In genomic region chr12:12910356-12910979, GRCm38 (mm10) we compare ENCODE assay signal across 13 mouse cellular contexts. TPM values are rescaled to one million over a fixed set of nuclear protein-coding genes. Genes with fewer than 3 reads are reported as not detected.
A peak's percentile ranks its signal among the peaks of the same experiment; 100 is the strongest.
DNase-seq lines count a peak whose midpoint lies in the region; ATAC-seq and TF ChIP-seq lines count a peak whose summit lies in the region.
"Had no signal": no experiment of that assay in that cellular context is flagged by ENCODE, and none has a peak within 500 bp of the region (broad histone marks: within the 10 kb centered on the region; RNA-seq: fewer than 3 reads in every experiment).

No protein-coding gene starts in this region.

- H3K9ac ChIP-seq in hindbrain, embryonic 13.5 days, result no peak overlapping the region
- H3K9ac ChIP-seq in ES-Bruce4 (ENCODE audit: low read depth, poor library complexity, severe bottlenecking), result no peak overlapping the region
- no peak overlapping the region for H3K9ac ChIP-seq in liver, embryonic 16.5 days (ENCODE audit: low read depth, low read length)
- H3K9ac ChIP-seq: embryonic facial prominence, embryonic 12.5 days; hindbrain, embryonic 14.5 days; liver, embryonic 15.5 days had no signal

- H3K27me3 ChIP-seq in hindbrain, embryonic 10.5 days (ENCODE audit: insufficient read depth, poor library complexity, severe bottlenecking), result 0 out of 2 replicates have a peak, but pooled peaks cover 6% of the 10 kb centered on the region
- no peaks in the 10 kb centered on the region for H3K27me3 ChIP-seq in hindbrain, embryonic 13.5 days
- no peaks in the 10 kb centered on the region for H3K27me3 ChIP-seq in ES-Bruce4 (ENCODE audit: control insufficient read depth, insufficient read depth, low read length, poor library complexity, severe bottlenecking)
- no peaks in the 10 kb centered on the region for H3K27me3 ChIP-seq in liver, embryonic 16.5 days (ENCODE audit: control insufficient read depth, insufficient read depth, low read depth, low read length)
- H3K27me3 ChIP-seq: embryonic facial prominence, embryonic 12.5 days; liver, embryonic 15.5 days had no signal

- no peak for ATAC-seq in hindbrain, embryonic 13.5 days (ENCODE audit: low FRiP score)
- ATAC-seq in liver, embryonic 16.5 days (ENCODE audit: low read depth), result peak; percentile 67

- WGBS in hindbrain, embryonic 10.5 days, result 81% methylated on average over 11 of the region's 11 CpGs
- WGBS in hindbrain, embryonic 13.5 days, result 82% methylated on average over 11 of the region's 11 CpGs
- 61% methylated on average over 11 of the region's 11 CpGs for WGBS in liver, embryonic 16.5 days (ENCODE audit: insufficient replicate concordance)

- no peaks in the 10 kb centered on the region for H3K36me3 ChIP-seq in hindbrain, embryonic 10.5 days
- no peaks in the 10 kb centered on the region for H3K36me3 ChIP-seq in hindbrain, embryonic 13.5 days
- no peaks in the 10 kb centered on the region for H3K36me3 ChIP-seq in ES-Bruce4 (ENCODE audit: control insufficient read depth, insufficient read depth, low read length, poor library complexity, severe bottlenecking)
- no peaks in the 10 kb centered on the region for H3K36me3 ChIP-seq in liver, embryonic 16.5 days (ENCODE audit: control insufficient read depth, insufficient read depth)
- H3K36me3 ChIP-seq: embryonic facial prominence, embryonic 12.5 days; liver, embryonic 15.5 days had no signal

- no peak for TF ChIP-seq EP300 in ES-Bruce4 (IDR thresholded peaks at IDR 0.05; ENCODE audit: insufficient read depth, low read depth, low read length)

- no peak overlapping the region for H3K4me2 ChIP-seq in hindbrain, embryonic 13.5 days
- no peak overlapping the region; the same call in 1 of the 2 replicates for H3K4me2 ChIP-seq in liver, embryonic 16.5 days (ENCODE audit: low read depth, low read length)
- H3K4me2 ChIP-seq: embryonic facial prominence, embryonic 12.5 days; hindbrain, embryonic 14.5 days; liver, embryonic 15.5 days had no signal

- no peak overlapping the region for H3K4me3 ChIP-seq in hindbrain, embryonic 10.5 days
- H3K4me3 ChIP-seq in hindbrain, embryonic 13.5 days, result no peak overlapping the region
- H3K4me3 ChIP-seq in ES-Bruce4 (ENCODE audit: low read depth, low read length), result no peak overlapping the region
- H3K4me3 ChIP-seq in liver, embryonic 16.5 days (ENCODE audit: low read depth, low read length), result no peak overlapping the region
- no peak overlapping the region for H3K4me3 ChIP-seq in layer of hippocampus, adult 2 months
- H3K4me3 ChIP-seq: embryonic facial prominence, embryonic 12.5 days; liver, embryonic 15.5 days had no signal

- peaks cover 42% of the 10 kb centered on the region for H3K4me1 ChIP-seq in hindbrain, embryonic 10.5 days (replicated peaks)
- H3K4me1 ChIP-seq in hindbrain, embryonic 13.5 days (replicated peaks), result peaks cover 21% of the 10 kb centered on the region
- H3K4me1 ChIP-seq in ES-Bruce4 (ENCODE audit: control insufficient read depth, insufficient read depth, low read length), result peaks cover 8% of the 10 kb centered on the region
- no peaks in the 10 kb centered on the region for H3K4me1 ChIP-seq in liver, embryonic 16.5 days (ENCODE audit: control insufficient read depth, low read depth, low read length)
- H3K4me1 ChIP-seq: liver, embryonic 15.5 days had no signal

- DNase-seq in hindbrain, embryonic 10.5 days (ENCODE audit: low spot score), result no peak
- peak; percentile 61 for DNase-seq in kidney, adult 9 months
- DNase-seq in layer of hippocampus, adult 2 months (ENCODE audit: low spot score in 2 of 2), result no peak
- DNase-seq in right cerebral cortex, postnatal 14 days, result no peak
- DNase-seq in layer of hippocampus, adult 18-20 months (ENCODE audit: low spot score in 2 of 2), result no peak
- DNase-seq: adrenal gland, postnatal 14 days; cerebellum, postnatal 14 days had no signal

- TF ChIP-seq POLR2A in ES-Bruce4 (IDR thresholded peaks at IDR 0.05; ENCODE audit: insufficient read depth, low read length), result no peak

- peak overlapping the region; percentile 50; the same call in 1 of the 2 replicates for H3K27ac ChIP-seq in hindbrain, embryonic 10.5 days
- H3K27ac ChIP-seq in hindbrain, embryonic 13.5 days, result no peak overlapping the region
- peak overlapping the region; percentile 76 for H3K27ac ChIP-seq in ES-Bruce4 (ENCODE audit: insufficient read depth, low read length)
- no peak overlapping the region for H3K27ac ChIP-seq in liver, embryonic 16.5 days (ENCODE audit: low read length)
- no peak overlapping the region for H3K27ac ChIP-seq in layer of hippocampus, adult 2 months
- H3K27ac ChIP-seq: embryonic facial prominence, embryonic 12.5 days; hindbrain, embryonic 14.5 days; liver, embryonic 15.5 days had no signal

- H3K9me3 ChIP-seq in hindbrain, embryonic 10.5 days, result no peaks in the 10 kb centered on the region
- H3K9me3 ChIP-seq in hindbrain, embryonic 13.5 days, result no peaks in the 10 kb centered on the region
- no peaks in the 10 kb centered on the region for H3K9me3 ChIP-seq in ES-Bruce4 (replicated peaks; ENCODE audit: control insufficient read depth, insufficient read depth, low read length, poor library complexity, severe bottlenecking)
- H3K9me3 ChIP-seq in liver, embryonic 16.5 days (replicated peaks; ENCODE audit: control insufficient read depth, low read length), result no peaks in the 10 kb centered on the region
- H3K9me3 ChIP-seq: embryonic facial prominence, embryonic 12.5 days; liver, embryonic 15.5 days had no signal

- TF ChIP-seq CTCF in ES-Bruce4 (IDR thresholded peaks at IDR 0.05; ENCODE audit: low read depth, low read length), result no peak
- TF ChIP-seq CTCF in layer of hippocampus, adult 2 months (conservative IDR thresholded peaks at IDR 0.05), result no peak

RNA-seq across cellular contexts. Expression of gene Mycn, which starts 31.2 kb away (rescaled TPM):
- polyA plus RNA-seq in hindbrain, embryonic 10.5 days (2016; fragmentation: Nextera tagmentation; extraction: Ambion mirVana), result 128 and 150 TPM in 2 replicates
- polyA plus RNA-seq in hindbrain, embryonic 13.5 days (2015; fragmentation: Nextera tagmentation; extraction: Ambion mirVana), result 58.9 and 63.9 TPM in 2 replicates
- 75.0 and 78.6 TPM in 2 replicates for polyA plus RNA-seq in ES-Bruce4 (2011; ENCODE audit: insufficient read depth, insufficient read length, low read depth, missing spikeins)
- 2.9 and 3.4 TPM in 2 replicates for polyA plus RNA-seq in liver, embryonic 16.5 days (2015; fragmentation: Nextera tagmentation; extraction: Ambion mirVana)
- 1 to 10 TPM; 8.7 to 9.2 TPM for total RNA-seq in layer of hippocampus, adult 2 months (2021)
- total RNA-seq in layer of hippocampus, adult 18-20 months (2021), result 1 to 10 TPM; 7.7 to 9.0 TPM

Comparison
In these comparisons a context has a peak if more than half of its experiments do, and no peak if none do; other contexts are left out.
1. H3K27ac ChIP-seq: peak in hindbrain, embryonic 10.5 days (single experiment) and ES-Bruce4 (single experiment); none in hindbrain, embryonic 13.5 days (single experiment), liver, embryonic 16.5 days (single experiment) and layer of hippocampus, adult 2 months (single experiment).
2. RNA of gene Mycn, which starts 31.2 kb away (polyA plus RNA-seq): 128 to 150 TPM in hindbrain, embryonic 10.5 days, 75.0 to 78.6 TPM in ES-Bruce4 and 58.9 to 63.9 TPM in hindbrain, embryonic 13.5 days; 2.9 to 3.4 TPM in liver, embryonic 16.5 days; every median in the first group is over 10 times any median in the second.